Mouse (Mus musculus) neural tube, embryonic 14.5 days (tissue): ENCODE data around the gene Tbc1d22a. TPM values are rescaled to one million over a fixed set of nuclear protein-coding genes. Genes with fewer than 3 reads are reported as not detected.

ENCODE experiments used
- ATAC-seq: fragments of 200-750 bp; cut with Nextera tagmentation; 2 replicates; pipeline ENCODE4 v1.8.0; 2017; ENCODE audit warnings: low read depth, mild to moderate bottlenecking, moderate TSS enrichment, moderate library complexity
- H3K27ac ChIP-seq: fragments of 300-500 bp; sonication (generic); 2 replicates; pipeline ENCODE4 v1.5.1; 2014; ENCODE audit warnings: low read depth, mild to moderate bottlenecking, control low read depth, low read length, moderate library complexity, mixed read lengths
- H3K27me3 ChIP-seq: fragments of 300-500 bp; sonication (generic); 2 replicates; pipeline ENCODE4 v1.6.1; 2014; ENCODE audit warnings: low read length; ENCODE audit not compliant: control insufficient read depth, insufficient read depth
- H3K36me3 ChIP-seq: fragments of 300-500 bp; sonication (generic); 2 replicates; pipeline ENCODE4 v1.6.1; 2014; ENCODE audit warnings: low read length, mixed read lengths; ENCODE audit not compliant: control insufficient read depth, insufficient read depth
- H3K4me1 ChIP-seq: fragments of 300-500 bp; sonication (generic); 2 replicates; pipeline ENCODE4 v1.6.1; 2014; ENCODE audit warnings: low read length; ENCODE audit not compliant: control insufficient read depth, insufficient read depth
- H3K4me2 ChIP-seq: fragments of 300-500 bp; sonication (generic); 2 replicates; pipeline ENCODE4 v1.6.1; 2014; ENCODE audit warnings: mild to moderate bottlenecking, low read depth, low read length, control low read depth
- H3K4me3 ChIP-seq: fragments of 300-500 bp; sonication (generic); 2 replicates; pipeline ENCODE4 v1.5.1; 2014; ENCODE audit warnings: low read depth, low read length, control low read depth, mixed read lengths
- H3K9ac ChIP-seq: fragments of 300-500 bp; sonication (generic); replicated peaks from 2 replicates; pipeline ENCODE4 v1.6.1; 2014; ENCODE audit warnings: low read depth, mild to moderate bottlenecking, control low read depth, low read length, mixed read lengths
- H3K9me3 ChIP-seq: fragments of 300-500 bp; sonication (generic); 2 replicates; pipeline ENCODE4 v1.6.1; 2016; ENCODE audit warnings: low read length; ENCODE audit not compliant: control insufficient read depth
- WGBS: fragments of 180-500 bp; shearing (Covaris S2); extraction: QIAGEN DNeasy Blood & Tissue Kit; methylation state at CpG from one replicate; pipeline ENCODE4 v1.1.7; 2014; 5-methylcytosine and 5-hydroxymethylcytosine counted together
- polyA plus RNA-seq: library from polyadenylated mRNA; unstranded; fragments of >200 nt; fragmentation: Nextera tagmentation; extraction: Ambion mirVana; gene quantifications from 2 replicates; pipeline ENCODE4 v1.2.1, GENCODE M21; 2014

Gene Tbc1d22a
- polyA plus RNA-seq, 1 experiment from 2014 or later, result 8.9 TPM

GRCm38 (mm10) chr15:86411532-86412080 is 197.3 kb downstream of the Tbc1d22a start:
- no peak for ATAC-seq
- H3K36me3 ChIP-seq, result no peaks in the 10 kb centered on the region
- H3K9me3 ChIP-seq, result no peaks in the 10 kb centered on the region
- H3K9ac ChIP-seq, result no peak overlapping the region
- peaks cover 11% of the 10 kb centered on the region for H3K4me1 ChIP-seq
- H3K27me3 ChIP-seq, result no peaks in the 10 kb centered on the region
- WGBS, result 68% methylated on average over 5 of the region's 5 CpGs
- no peak overlapping the region for H3K27ac ChIP-seq
- H3K4me3 ChIP-seq, result no peak overlapping the region
- no peak overlapping the region for H3K4me2 ChIP-seq

- no peaks in the 10 kb centered on the region for H3K27me3 ChIP-seq
- H3K27ac ChIP-seq, result peak overlapping the region; percentile 56
- no peaks in the 10 kb centered on the region for H3K9me3 ChIP-seq
- H3K4me1 ChIP-seq, result peaks cover 23% of the 10 kb centered on the region
- no peaks in the 10 kb centered on the region for H3K36me3 ChIP-seq
- H3K4me3 ChIP-seq, result no peak overlapping the region
- H3K9ac ChIP-seq, result no peak overlapping the region; the same call in 1 of the 2 replicates
- H3K4me2 ChIP-seq, result no peak overlapping the region
- ATAC-seq, result peak; percentile 42; the same call in 1 of the 2 replicates
- 22% methylated on average over 6 of the region's 6 CpGs for WGBS
Measured at GRCm38 (mm10) chr15:86415951-86416350, 201.7 kb downstream of the Tbc1d22a start.

GRCm38 (mm10) chr15:86418436-86418835 is 204.2 kb downstream of the Tbc1d22a start:
- no peak for ATAC-seq
- Histone ChIP-seq H3K27me3 (no peaks in the 10 kb centered on the region), H3K9me3 (no peaks in the 10 kb centered on the region), H3K4me2 (no peak overlapping the region), H3K4me1 (peaks cover 23% of the 10 kb centered on the region), H3K9ac (no peak overlapping the region), H3K4me3 (no peak overlapping the region), H3K27ac (no peak overlapping the region), H3K36me3 (no peaks in the 10 kb centered on the region)
- 78% methylated on average over 2 of the region's 2 CpGs for WGBS

GRCm38 (mm10) chr15:86419620-86420019 is 205.4 kb downstream of the Tbc1d22a start:
- peak; percentile 73; the same call in 1 of the 2 replicates for ATAC-seq
- Histone ChIP-seq H3K27me3 (no peaks in the 10 kb centered on the region), H3K9me3 (no peaks in the 10 kb centered on the region), H3K4me2 (no peak overlapping the region), H3K9ac (no peak overlapping the region), H3K4me3 (no peak overlapping the region), H3K27ac (no peak overlapping the region), H3K4me1 (peaks cover 23% of the 10 kb centered on the region), H3K36me3 (no peaks in the 10 kb centered on the region)
- WGBS, result 26% methylated on average over 6 of the region's 6 CpGs

- no peaks in the 10 kb centered on the region for H3K27me3 ChIP-seq
- no peaks in the 10 kb centered on the region for H3K9me3 ChIP-seq
- no peak overlapping the region for H3K9ac ChIP-seq
- ATAC-seq, result no peak
- no peak overlapping the region for H3K27ac ChIP-seq
- H3K4me2 ChIP-seq, result no peak overlapping the region
- peaks cover 9% of the 10 kb centered on the region; the same call in 1 of the 2 replicates for H3K4me1 ChIP-seq
- no peaks in the 10 kb centered on the region for H3K36me3 ChIP-seq
- no peak overlapping the region for H3K4me3 ChIP-seq
- WGBS, result 76% methylated on average over 1 of the region's 1 CpGs
Measured at GRCm38 (mm10) chr15:86422858-86423257, 208.6 kb downstream of the Tbc1d22a start.

GRCm38 (mm10) chr15:86423884-86424283 is 209.6 kb downstream of the Tbc1d22a start:
- H3K9ac ChIP-seq, result no peak overlapping the region
- no peaks in the 10 kb centered on the region for H3K36me3 ChIP-seq
- no peak overlapping the region for H3K4me2 ChIP-seq
- no peaks in the 10 kb centered on the region for H3K27me3 ChIP-seq
- no peaks in the 10 kb centered on the region for H3K9me3 ChIP-seq
- ATAC-seq, result no peak
- WGBS, result 68% methylated on average over 2 of the region's 2 CpGs
- no peak overlapping the region for H3K27ac ChIP-seq
- peaks cover 3% of the 10 kb centered on the region; the same call in 1 of the 2 replicates for H3K4me1 ChIP-seq
- no peak overlapping the region for H3K4me3 ChIP-seq

- Histone ChIP-seq H3K9me3 (no peaks in the 10 kb centered on the region), H3K4me2 (no peak overlapping the region), H3K36me3 (no peaks in the 10 kb centered on the region), H3K4me1 (no peaks in the 10 kb centered on the region), H3K9ac (no peak overlapping the region), H3K27ac (no peak overlapping the region), H3K27me3 (no peaks in the 10 kb centered on the region), H3K4me3 (no peak overlapping the region)
- no peak for ATAC-seq
- 76% methylated on average over 8 of the region's 8 CpGs for WGBS
Measured at GRCm38 (mm10) chr15:86424971-86425370, 210.7 kb downstream of the Tbc1d22a start.

GRCm38 (mm10) chr15:86426364-86427000 is 212.2 kb downstream of the Tbc1d22a start:
- no peaks in the 10 kb centered on the region for H3K27me3 ChIP-seq
- H3K9me3 ChIP-seq, result no peaks in the 10 kb centered on the region
- H3K27ac ChIP-seq, result no peak overlapping the region
- no peak overlapping the region for H3K4me3 ChIP-seq
- H3K9ac ChIP-seq, result no peak overlapping the region
- H3K4me2 ChIP-seq, result no peak overlapping the region
- H3K36me3 ChIP-seq, result no peaks in the 10 kb centered on the region
- no peak for ATAC-seq
- H3K4me1 ChIP-seq, result no peaks in the 10 kb centered on the region
- 75% methylated on average over 5 of the region's 5 CpGs for WGBS

GRCm38 (mm10) chr15:86427439-86427838 is 213.2 kb downstream of the Tbc1d22a start:
- Histone ChIP-seq H3K4me1 (no peaks in the 10 kb centered on the region), H3K4me2 (no peak overlapping the region), H3K27me3 (no peaks in the 10 kb centered on the region), H3K36me3 (no peaks in the 10 kb centered on the region), H3K27ac (no peak overlapping the region), H3K9ac (no peak overlapping the region), H3K4me3 (no peak overlapping the region), H3K9me3 (no peaks in the 10 kb centered on the region)
- ATAC-seq, result no peak
- WGBS, result 84% methylated on average over 4 of the region's 4 CpGs
